Mouse (Mus musculus): ENCODE measurements at regions not wholly inside any gene's neighbourhood (a gene's known extent, or its start where the extent isn't known, plus 50 kb on each side); places are given as distances from the start of the nearest gene placed in this dataset.
A peak's percentile ranks its signal among the peaks of the same experiment; 100 is the strongest.
"Not testable (repeated sequence)": the region's sequence is repeated elsewhere in the genome, so short reads cannot be mapped to it uniquely, and the experiment has no call there.

DNA sequence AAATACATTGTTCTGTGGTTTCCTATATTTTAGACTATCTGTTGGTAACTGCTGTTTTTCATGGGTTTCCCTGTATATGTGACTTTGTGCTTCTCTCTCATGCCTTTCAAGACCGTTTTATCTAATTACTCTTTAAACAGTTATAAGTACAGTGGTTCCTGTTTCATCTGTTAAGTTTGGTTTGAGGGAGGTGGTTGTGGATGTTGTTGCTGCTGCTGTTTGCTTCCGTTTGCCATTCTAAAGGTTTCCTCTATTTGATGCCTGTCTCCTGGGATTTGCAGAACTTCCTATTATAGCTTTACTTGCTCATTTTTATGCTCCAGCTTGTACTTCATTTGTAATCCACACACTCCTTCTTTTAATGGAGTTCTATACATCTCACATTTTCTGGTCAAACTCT, 400.4 kb upstream of the Htr2a start:
- H3K9ac ChIP-seq: no peak overlapping the region
- no peaks in the 10 kb centered on the region for H3K36me3 ChIP-seq (replicated peaks)
- no peaks in the 10 kb centered on the region for H3K9me3 ChIP-seq
- no peak overlapping the region for H3K4me3 ChIP-seq
- no peaks in the 10 kb centered on the region for H3K4me1 ChIP-seq
- ATAC-seq (replicated peaks): no peak
- H3K27me3 ChIP-seq (replicated peaks): no peaks in the 10 kb centered on the region
- H3K4me2 ChIP-seq: no peak overlapping the region
- H3K27ac ChIP-seq: no peak overlapping the region
- 64% methylated on average over 2 of the region's 2 CpGs for WGBS

DNA sequence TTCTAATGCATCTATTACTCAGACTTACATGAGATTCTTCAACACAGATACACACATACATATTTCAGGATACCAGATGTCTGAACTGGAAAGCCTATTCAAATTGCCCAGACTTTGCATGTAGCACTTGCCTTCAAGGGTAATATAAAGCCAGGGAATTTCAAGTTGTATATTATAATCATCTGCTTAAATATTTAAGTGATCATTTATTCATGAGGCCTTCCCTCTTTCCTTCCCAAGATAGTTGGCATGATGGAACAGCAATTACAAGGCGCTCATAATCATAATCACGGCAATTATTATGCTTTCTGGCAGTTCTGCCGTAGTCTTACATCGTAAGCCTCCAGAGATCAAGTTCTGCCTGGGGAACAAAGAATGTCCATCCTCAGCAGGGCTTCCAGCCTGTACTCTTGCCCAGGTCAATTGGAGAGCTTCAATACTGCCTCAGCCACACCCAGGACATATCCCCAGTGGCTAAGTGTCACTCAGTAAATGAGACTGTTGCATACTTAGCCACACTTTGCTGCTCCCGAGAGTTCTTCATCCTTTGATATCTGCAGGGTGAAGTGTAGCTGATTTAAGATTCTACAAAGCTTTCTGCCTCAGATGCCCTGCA, 391.3 kb upstream of the Htr2a start:
- no peaks in the 10 kb centered on the region for H3K9me3 ChIP-seq
- no peaks in the 10 kb centered on the region for H3K27me3 ChIP-seq (replicated peaks)
- whole genome bisulfite sequencing: 56% methylated on average over 5 of the region's 5 CpGs
- 0 out of 2 replicates have a peak, but pooled peaks cover 5% of the 10 kb centered on the region for H3K4me1 ChIP-seq
- H3K9ac ChIP-seq: no peak overlapping the region
- no peak overlapping the region for H3K4me3 ChIP-seq
- H3K36me3 ChIP-seq (replicated peaks): no peaks in the 10 kb centered on the region
- peak; percentile 75 for ATAC-seq (replicated peaks)
- H3K4me2 ChIP-seq: no peak overlapping the region
- H3K27ac ChIP-seq: no peak overlapping the region

GRCm38 (mm10) chr14:74250021-74250420, 390.6 kb upstream of the Htr2a start:
- ATAC-seq (replicated peaks): no peak
- 72% methylated on average over 2 of the region's 2 CpGs for WGBS
- H3K27ac ChIP-seq: no peak overlapping the region

GRCm38 (mm10) chr14:74252189-74253145, 388.2 kb upstream of the Htr2a start:
- H3K27ac ChIP-seq: no peak overlapping the region
- H3K9me3 ChIP-seq: no peaks in the 10 kb centered on the region
- 71% methylated on average over 10 of the region's 10 CpGs for WGBS
- no peak overlapping the region for H3K9ac ChIP-seq
- H3K4me2 ChIP-seq: no peak overlapping the region
- no peak for ATAC-seq (replicated peaks)
- H3K4me1 ChIP-seq: 0 out of 2 replicates have a peak, but pooled peaks cover 5% of the 10 kb centered on the region
- no peaks in the 10 kb centered on the region for H3K36me3 ChIP-seq (replicated peaks)
- H3K27me3 ChIP-seq (replicated peaks): no peaks in the 10 kb centered on the region
- no peak overlapping the region for H3K4me3 ChIP-seq

More at GRCm38 (mm10) chr14:74250021-74250420, 390.6 kb upstream of the Htr2a start:
- Histone ChIP-seq H3K9me3 (no peaks in the 10 kb centered on the region), H3K27me3 (replicated peaks) (no peaks in the 10 kb centered on the region), H3K4me1 (0 out of 2 replicates have a peak, but pooled peaks cover 5% of the 10 kb centered on the region), H3K4me2 (no peak overlapping the region), H3K9ac (no peak overlapping the region), H3K36me3 (replicated peaks) (no peaks in the 10 kb centered on the region), H3K4me3 (no peak overlapping the region)

- no peaks in the 10 kb centered on the region for H3K9me3 ChIP-seq
- H3K4me2 ChIP-seq: no peak overlapping the region
- ATAC-seq (replicated peaks): no peak
- no peak overlapping the region for H3K4me3 ChIP-seq
- H3K36me3 ChIP-seq (replicated peaks): no peaks in the 10 kb centered on the region
- H3K27me3 ChIP-seq (replicated peaks): no peaks in the 10 kb centered on the region
- no peak overlapping the region for H3K9ac ChIP-seq
- no peak overlapping the region for H3K27ac ChIP-seq
- no peaks in the 10 kb centered on the region for H3K4me1 ChIP-seq
Observed at GRCm38 (mm10) chr14:74255000-74255399, 385.6 kb upstream of the Htr2a start.

DNA sequence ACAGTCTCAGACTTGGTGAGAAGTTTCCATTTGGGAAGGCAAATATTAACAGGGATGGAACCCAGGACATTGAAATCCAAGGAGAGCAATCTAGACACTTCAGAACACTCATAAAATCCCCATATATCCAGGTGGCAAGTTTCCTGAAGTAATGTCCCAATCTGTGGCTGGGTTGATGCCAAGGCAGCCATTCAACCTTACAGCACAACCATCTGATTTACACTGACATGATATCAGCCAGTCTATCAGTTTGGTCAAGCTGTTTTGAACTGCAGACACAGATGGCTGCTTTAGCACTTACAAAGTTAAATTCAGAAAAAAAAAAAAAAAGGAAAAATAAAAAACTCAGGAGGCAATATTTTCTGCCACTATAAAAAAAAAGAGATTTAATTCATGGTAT, 381.2 kb upstream of the Htr2a start:
- Histone ChIP-seq H3K27me3 (replicated peaks) (no peaks in the 10 kb centered on the region), H3K9me3 (no peaks in the 10 kb centered on the region), H3K27ac (no peak overlapping the region), H3K4me1 (no peaks in the 10 kb centered on the region), H3K4me3 (no peak overlapping the region), H3K36me3 (replicated peaks) (no peaks in the 10 kb centered on the region), H3K9ac (no peak overlapping the region), H3K4me2 (no peak overlapping the region)
- no peak for ATAC-seq (replicated peaks)

GRCm38 (mm10) chr14:74267086-74267485, 373.6 kb upstream of the Htr2a start:
- no peaks in the 10 kb centered on the region for H3K4me1 ChIP-seq
- no peak overlapping the region for H3K4me2 ChIP-seq
- H3K36me3 ChIP-seq (replicated peaks): no peaks in the 10 kb centered on the region
- no peak overlapping the region for H3K27ac ChIP-seq
- no peak overlapping the region for H3K9ac ChIP-seq
- 33% methylated on average over 1 of the region's 1 CpGs for WGBS
- no peak overlapping the region for H3K4me3 ChIP-seq
- ATAC-seq (replicated peaks): no peak
- no peaks in the 10 kb centered on the region for H3K27me3 ChIP-seq (replicated peaks)
- no peaks in the 10 kb centered on the region for H3K9me3 ChIP-seq

DNA sequence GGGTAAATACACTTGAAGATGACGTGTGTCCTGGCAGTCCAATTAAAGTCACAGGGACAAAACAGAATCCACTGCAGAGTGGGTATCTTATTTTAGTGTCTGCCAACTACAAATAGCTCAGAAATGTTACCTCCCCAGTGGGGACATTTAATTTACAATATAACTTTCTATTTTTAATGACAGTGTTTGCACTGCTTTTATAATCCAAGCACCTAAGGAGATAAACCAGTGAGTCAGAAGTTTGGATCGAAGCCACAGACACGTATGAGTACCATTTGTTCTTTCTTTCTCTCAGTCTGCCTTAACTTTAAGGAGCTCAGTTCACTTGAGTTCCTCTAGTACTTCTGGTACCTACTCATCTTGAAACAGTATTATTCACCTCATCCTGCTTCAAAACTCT, 346.1 kb upstream of the Htr2a start:
- H3K9me3 ChIP-seq: no peaks in the 10 kb centered on the region
- H3K27me3 ChIP-seq (replicated peaks): no peaks in the 10 kb centered on the region
- WGBS: 83% methylated on average over 3 of the region's 3 CpGs
- no peak overlapping the region for H3K4me2 ChIP-seq
- H3K4me1 ChIP-seq: no peaks in the 10 kb centered on the region
- no peak for ATAC-seq (replicated peaks)
- no peaks in the 10 kb centered on the region for H3K36me3 ChIP-seq (replicated peaks)
- no peak overlapping the region for H3K27ac ChIP-seq
- H3K4me3 ChIP-seq: no peak overlapping the region
- H3K9ac ChIP-seq: no peak overlapping the region

- H3K27me3 ChIP-seq (replicated peaks): no peaks in the 10 kb centered on the region
- H3K4me3 ChIP-seq: no peak overlapping the region
- no peaks in the 10 kb centered on the region for H3K4me1 ChIP-seq
- no peaks in the 10 kb centered on the region for H3K9me3 ChIP-seq
- peak; percentile 48; the same call in 1 of the 2 replicates for ATAC-seq (replicated peaks)
- no peak overlapping the region for H3K4me2 ChIP-seq
- H3K36me3 ChIP-seq (replicated peaks): no peaks in the 10 kb centered on the region
- H3K9ac ChIP-seq: no peak overlapping the region
- 52% methylated on average over 3 of the region's 3 CpGs for WGBS
- H3K27ac ChIP-seq: no peak overlapping the region
Observed at GRCm38 (mm10) chr14:74304483-74304882, 336.2 kb upstream of the Htr2a start.

- H3K36me3 ChIP-seq (replicated peaks): no peaks in the 10 kb centered on the region
- H3K4me3 ChIP-seq: no peak overlapping the region
- H3K9me3 ChIP-seq: no peaks in the 10 kb centered on the region
- H3K27me3 ChIP-seq (replicated peaks): no peaks in the 10 kb centered on the region
- WGBS: 92% methylated on average over 16 of the region's 16 CpGs
- H3K27ac ChIP-seq: no peak overlapping the region
- no peak overlapping the region for H3K9ac ChIP-seq
- ATAC-seq (replicated peaks): no peak
- no peak overlapping the region for H3K4me2 ChIP-seq
- H3K4me1 ChIP-seq: no peaks in the 10 kb centered on the region
Observed at GRCm38 (mm10) chr14:74306717-74307307, 333.8 kb upstream of the Htr2a start.

- not testable (repeated sequence) for H3K4me2 ChIP-seq; ATAC-seq (replicated peaks)
Observed at GRCm38 (mm10) chr14:74309451-74309850, 331.2 kb upstream of the Htr2a start.

GRCm38 (mm10) chr14:74327291-74327690, 313.3 kb upstream of the Htr2a start:
- no peak overlapping the region for H3K9ac ChIP-seq
- ATAC-seq (replicated peaks): no peak
- WGBS: 73% methylated on average over 1 of the region's 1 CpGs
- no peak overlapping the region for H3K4me2 ChIP-seq
- no peak overlapping the region for H3K27ac ChIP-seq
- no peaks in the 10 kb centered on the region for H3K27me3 ChIP-seq (replicated peaks)
- no peaks in the 10 kb centered on the region for H3K4me1 ChIP-seq
- no peak overlapping the region for H3K4me3 ChIP-seq
- no peaks in the 10 kb centered on the region for H3K36me3 ChIP-seq (replicated peaks)
- no peaks in the 10 kb centered on the region for H3K9me3 ChIP-seq

More at GRCm38 (mm10) chr14:74309451-74309850, 331.2 kb upstream of the Htr2a start:
- not testable (repeated sequence) for H3K27me3 ChIP-seq (replicated peaks); H3K4me1 ChIP-seq; H3K27ac ChIP-seq; H3K36me3 ChIP-seq (replicated peaks); H3K9me3 ChIP-seq; H3K4me3 ChIP-seq; H3K9ac ChIP-seq
- 88% methylated on average over 2 of the region's 2 CpGs for WGBS
